Mouse (Mus musculus) E14TG2a.4 (cell line): ENCODE measurements at regions not wholly inside any gene's neighbourhood (a gene's known extent, or its start where the extent isn't known, plus 50 kb on each side); places are given as distances from the start of the nearest gene placed in this dataset.

Experiments
- CTCF ChIP-seq: conservative IDR thresholded peaks from 2 replicates; pipeline ENCODE4 v1.5.1; 2014; ENCODE audit warnings: low read length
- NANOG ChIP-seq: IDR thresholded peaks from 2 replicates; pipeline ENCODE4 v1.6.1; 2014; ENCODE audit warnings: borderline replicate concordance, low read length, mixed read lengths

GRCm38 (mm10) chr12:107026821-107027220 is 461.6 kb upstream of the 3110018I06Rik start:
- TF ChIP-seq NANOG (no peak), CTCF (no peak)
